Mouse (Mus musculus) forebrain, embryonic 11.5 days (tissue): ENCODE results near the gene Rpl31. TPM values are rescaled to one million over a fixed set of nuclear protein-coding genes. Genes with fewer than 3 reads are reported as not detected.

Experiments used
- ATAC-seq: fragments of 200-750 bp; cut with Nextera tagmentation; replicated peaks from 2 replicates; pipeline ENCODE4 v1.8.0; 2017; ENCODE audit warnings: moderate TSS enrichment; ENCODE audit not compliant: low FRiP score
- DNase-seq: peaks from one replicate; pipeline ENCODE4 v3.0.0-alpha.2; 2017; ENCODE audit warnings: low spot score
- H3K27ac ChIP-seq: fragments of 300-500 bp; sonication (generic); 2 replicates; pipeline ENCODE4 v1.5.1; 2014; ENCODE audit warnings: low read depth, low read length
- H3K27me3 ChIP-seq: fragments of 300-500 bp; sonication (generic); 2 replicates; pipeline ENCODE4 v1.6.1; 2014; ENCODE audit warnings: mild to moderate bottlenecking, low read length, mixed read lengths; ENCODE audit not compliant: control insufficient read depth, insufficient read depth
- H3K36me3 ChIP-seq: fragments of 300-500 bp; sonication (generic); 2 replicates; pipeline ENCODE4 v1.6.1; 2014; ENCODE audit warnings: mild to moderate bottlenecking, low read length, moderate library complexity, mixed read lengths; ENCODE audit not compliant: control insufficient read depth, insufficient read depth
- H3K4me1 ChIP-seq: fragments of 300-500 bp; sonication (generic); replicated peaks from 2 replicates; pipeline ENCODE4 v1.6.1; 2014; ENCODE audit warnings: low read length, mixed read lengths; ENCODE audit not compliant: control insufficient read depth, insufficient read depth
- H3K4me2 ChIP-seq: fragments of 300-500 bp; sonication (generic); 2 replicates; pipeline ENCODE4 v1.6.1; 2014; ENCODE audit warnings: low read depth, mild to moderate bottlenecking, low read length, moderate library complexity, mixed read lengths; ENCODE audit not compliant: severe bottlenecking
- H3K4me3 ChIP-seq: fragments of 300-500 bp; sonication (generic); 2 replicates; pipeline ENCODE4 v1.5.1; 2014; ENCODE audit warnings: low read depth, low read length
- H3K9ac ChIP-seq: fragments of 300-500 bp; sonication (generic); 2 replicates; pipeline ENCODE4 v1.6.1; 2014; ENCODE audit warnings: low read length
- H3K9me3 ChIP-seq: fragments of 300-500 bp; sonication (generic); 2 replicates; pipeline ENCODE4 v1.6.1; 2016; ENCODE audit warnings: low read length, mixed read lengths; ENCODE audit not compliant: control insufficient read depth
- WGBS: fragments of 180-500 bp; shearing (Covaris S2); extraction: QIAGEN DNeasy Blood & Tissue Kit; methylation state at CpG from one replicate; pipeline ENCODE4 v1.1.7; 2014; 5-methylcytosine and 5-hydroxymethylcytosine counted together
- polyA plus RNA-seq: library from polyadenylated mRNA; unstranded; fragments of >200 nt; fragmentation: Nextera tagmentation; extraction: Ambion mirVana; gene quantifications from 2 replicates; pipeline ENCODE4 v1.2.1, GENCODE M21; 2014

The Rpl31 gene
- polyA plus RNA-seq = 441 and 442 TPM in 2 replicates

- Histone ChIP-seq H3K4me3 (peak within 1 kb of the TSS; percentile 94), H3K4me1 (peaks cover 5% of the 10 kb centered on the region), H3K9ac (peak within 1 kb of the TSS; percentile 98), H3K9me3 (no peaks in the 10 kb centered on the region), H3K27me3 (no peaks in the 10 kb centered on the region), H3K4me2 (peak within 1 kb of the TSS; percentile 87), H3K36me3 (peaks cover 13% of the 10 kb centered on the region; the same call in 1 of the 2 replicates), H3K27ac (peak within 1 kb of the TSS; percentile 74)
- whole genome bisulfite sequencing = under 1% methylated on average over 61 of the region's 62 CpGs
- ATAC-seq (peak; percentile 99), DNase-seq (peak; percentile 99)
Measured at GRCm38 (mm10) chr1:39367601-39368266, at the start of gene Rpl31. Gene Rpl31, plus strand, starts transcription at chr1:39367842.

- ATAC-seq (no peak), DNase-seq (no peak)
- Histone ChIP-seq H3K9ac (no peak overlapping the region), H3K36me3 (no peaks in the 10 kb centered on the region), H3K9me3 (no peaks in the 10 kb centered on the region), H3K4me1 (0 out of 2 replicates have a peak, but pooled peaks cover 2% of the 10 kb centered on the region), H3K27me3 (no peaks in the 10 kb centered on the region), H3K27ac (no peak overlapping the region), H3K4me2 (no peak overlapping the region), H3K4me3 (no peak overlapping the region)
- 86% methylated on average over 2 of the region's 2 CpGs for WGBS
Measured at GRCm38 (mm10) chr1:39317935-39318334, 49.7 kb upstream of the Rpl31 start.

GRCm38 (mm10) chr1:39318870-39319269 lies 48.8 kb upstream of the Rpl31 start:
- 85% methylated on average over 7 of the region's 7 CpGs for WGBS
- ATAC-seq = no peak
- H3K27ac ChIP-seq = no peak overlapping the region
- no peak overlapping the region for H3K4me3 ChIP-seq
- no peak for DNase-seq
- no peaks in the 10 kb centered on the region for H3K36me3 ChIP-seq
- H3K4me1 ChIP-seq = 0 out of 2 replicates have a peak, but pooled peaks cover 2% of the 10 kb centered on the region
- H3K27me3 ChIP-seq = no peaks in the 10 kb centered on the region
- no peaks in the 10 kb centered on the region for H3K9me3 ChIP-seq
- H3K9ac ChIP-seq = no peak overlapping the region
- no peak overlapping the region for H3K4me2 ChIP-seq

GRCm38 (mm10) chr1:39321954-39322353 lies 45.7 kb upstream of the Rpl31 start:
- no peak for DNase-seq
- H3K27ac ChIP-seq = no peak overlapping the region
- H3K9ac ChIP-seq = no peak overlapping the region
- H3K4me1 ChIP-seq = no peaks in the 10 kb centered on the region
- ATAC-seq = no peak
- WGBS = 88% methylated on average over 6 of the region's 6 CpGs
- H3K27me3 ChIP-seq = no peaks in the 10 kb centered on the region
- H3K4me2 ChIP-seq = no peak overlapping the region
- no peak overlapping the region for H3K4me3 ChIP-seq
- H3K36me3 ChIP-seq = no peaks in the 10 kb centered on the region
- no peaks in the 10 kb centered on the region for H3K9me3 ChIP-seq

- no peaks in the 10 kb centered on the region for H3K9me3 ChIP-seq
- no peaks in the 10 kb centered on the region for H3K4me1 ChIP-seq
- H3K27me3 ChIP-seq = no peaks in the 10 kb centered on the region
- no peak overlapping the region for H3K4me3 ChIP-seq
- H3K36me3 ChIP-seq = no peaks in the 10 kb centered on the region
- 91% methylated on average over 6 of the region's 6 CpGs for WGBS
- DNase-seq = no peak
- H3K4me2 ChIP-seq = no peak overlapping the region
- no peak overlapping the region for H3K9ac ChIP-seq
- no peak overlapping the region for H3K27ac ChIP-seq
- no peak for ATAC-seq
Measured at GRCm38 (mm10) chr1:39325228-39325627, 42.4 kb upstream of the Rpl31 start.

GRCm38 (mm10) chr1:39327546-39327945 lies 40.1 kb upstream of the Rpl31 start:
- no peaks in the 10 kb centered on the region for H3K36me3 ChIP-seq
- no peak overlapping the region for H3K4me3 ChIP-seq
- H3K27me3 ChIP-seq = no peaks in the 10 kb centered on the region
- no peaks in the 10 kb centered on the region for H3K4me1 ChIP-seq
- H3K9me3 ChIP-seq = no peaks in the 10 kb centered on the region
- H3K27ac ChIP-seq = no peak overlapping the region
- H3K9ac ChIP-seq = no peak overlapping the region
- no peak for ATAC-seq
- no peak overlapping the region for H3K4me2 ChIP-seq
- 84% methylated on average over 7 of the region's 7 CpGs for WGBS
- DNase-seq = no peak

GRCm38 (mm10) chr1:39330857-39331594 lies 36.6 kb upstream of the Rpl31 start:
- WGBS = 94% methylated on average over 7 of the region's 7 CpGs
- no peaks in the 10 kb centered on the region for H3K9me3 ChIP-seq
- ATAC-seq = no peak

GRCm38 (mm10) chr1:39332456-39332855 lies 35.2 kb upstream of the Rpl31 start:
- DNase-seq (no peak), ATAC-seq (no peak)
- Histone ChIP-seq H3K27me3 (no peaks in the 10 kb centered on the region), H3K27ac (no peak overlapping the region), H3K4me2 (no peak overlapping the region), H3K36me3 (no peaks in the 10 kb centered on the region), H3K9ac (no peak overlapping the region), H3K9me3 (no peaks in the 10 kb centered on the region), H3K4me3 (no peak overlapping the region), H3K4me1 (no peaks in the 10 kb centered on the region)
- WGBS = 89% methylated on average over 4 of the region's 4 CpGs

More at GRCm38 (mm10) chr1:39330857-39331594, 36.6 kb upstream of the Rpl31 start:
- Histone ChIP-seq H3K9ac (no peak overlapping the region), H3K4me3 (no peak overlapping the region), H3K27me3 (no peaks in the 10 kb centered on the region), H3K27ac (no peak overlapping the region), H3K36me3 (no peaks in the 10 kb centered on the region), H3K4me2 (no peak overlapping the region), H3K4me1 (no peaks in the 10 kb centered on the region)
- DNase-seq = no peak
